Mouse (Mus musculus) kidney, postnatal 25 days (tissue): ENCODE results near the gene A230050P20Rik.
A peak's percentile ranks its signal among the peaks of the same experiment; 100 is the strongest.

Experiments
- DNase-seq, 2 experiments: peaks; one replicate each; pipeline ENCODE4 v3.0.0; 2021; ENCODE audit warnings: mixed read lengths in 2 of 2

The A230050P20Rik gene

GRCm38 (mm10) chr9:20875021-20875790 lies 6.8 kb downstream of the A230050P20Rik start:
- no peak for DNase-seq

DNA sequence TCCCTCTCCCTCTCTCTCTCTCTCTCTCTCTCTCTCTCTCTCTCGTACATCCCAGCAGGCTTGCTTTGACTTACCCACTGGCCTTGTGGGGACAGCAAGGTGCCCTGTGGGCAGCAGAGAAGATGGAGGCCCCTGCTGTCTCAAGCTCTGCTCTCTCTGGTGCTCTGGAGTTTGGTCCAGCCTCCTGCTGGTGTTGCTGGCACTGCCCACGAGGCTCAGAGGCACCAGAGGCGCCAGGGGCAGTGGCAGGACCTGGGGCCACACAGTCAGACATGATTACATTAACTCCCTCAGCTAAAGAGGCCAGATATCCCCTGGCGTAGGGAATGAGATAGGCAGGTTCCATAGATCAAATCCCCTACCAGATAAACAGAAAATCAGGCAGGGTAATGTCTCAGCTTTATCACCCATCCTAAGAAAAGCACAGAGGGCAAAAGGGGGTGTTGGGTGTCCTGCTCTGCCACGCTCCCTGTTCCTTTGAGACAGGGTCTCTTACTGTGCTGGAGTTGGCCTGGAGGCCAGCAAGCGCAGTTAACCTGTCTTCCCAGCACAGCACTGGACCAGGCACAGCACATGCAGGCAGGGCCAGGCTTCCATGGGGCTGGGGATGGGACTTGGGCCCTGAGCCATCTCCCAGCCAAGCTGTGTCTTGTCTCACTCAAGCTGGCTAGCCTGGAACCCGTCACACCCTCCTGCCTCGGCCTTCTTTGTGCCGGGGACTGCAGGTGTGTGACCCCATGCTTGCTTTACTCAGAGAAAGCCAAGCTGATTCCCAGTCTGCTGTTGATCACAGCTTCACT lies 8.1 kb downstream of the A230050P20Rik start:
- no peak for DNase-seq

- DNase-seq: no peak
These were observed 8.9 kb downstream of the A230050P20Rik start for GRCm38 (mm10) chr9:20877118-20878040.

- DNase-seq: peak; percentile 100
These were observed 9.7 kb downstream of the A230050P20Rik start for GRCm38 (mm10) chr9:20878041-20878709.

GRCm38 (mm10) chr9:20878710-20879065 lies 10.2 kb downstream of the A230050P20Rik start:
- DNase-seq: peak; percentile 37 to 44

GRCm38 (mm10) chr9:20879097-20879792 lies 10.8 kb downstream of the A230050P20Rik start, which contains the start of gene Angptl6:
Gene Angptl6 (minus strand): TSS chr9:20879727.
- peak in 1 of 2 experiments; percentile 53 for DNase-seq

GRCm38 (mm10) chr9:20886563-20886962 lies 18.1 kb downstream of the A230050P20Rik start:
- no peak for DNase-seq

GRCm38 (mm10) chr9:20887191-20887590 lies 18.7 kb downstream of the A230050P20Rik start:
- DNase-seq: no peak

DNA sequence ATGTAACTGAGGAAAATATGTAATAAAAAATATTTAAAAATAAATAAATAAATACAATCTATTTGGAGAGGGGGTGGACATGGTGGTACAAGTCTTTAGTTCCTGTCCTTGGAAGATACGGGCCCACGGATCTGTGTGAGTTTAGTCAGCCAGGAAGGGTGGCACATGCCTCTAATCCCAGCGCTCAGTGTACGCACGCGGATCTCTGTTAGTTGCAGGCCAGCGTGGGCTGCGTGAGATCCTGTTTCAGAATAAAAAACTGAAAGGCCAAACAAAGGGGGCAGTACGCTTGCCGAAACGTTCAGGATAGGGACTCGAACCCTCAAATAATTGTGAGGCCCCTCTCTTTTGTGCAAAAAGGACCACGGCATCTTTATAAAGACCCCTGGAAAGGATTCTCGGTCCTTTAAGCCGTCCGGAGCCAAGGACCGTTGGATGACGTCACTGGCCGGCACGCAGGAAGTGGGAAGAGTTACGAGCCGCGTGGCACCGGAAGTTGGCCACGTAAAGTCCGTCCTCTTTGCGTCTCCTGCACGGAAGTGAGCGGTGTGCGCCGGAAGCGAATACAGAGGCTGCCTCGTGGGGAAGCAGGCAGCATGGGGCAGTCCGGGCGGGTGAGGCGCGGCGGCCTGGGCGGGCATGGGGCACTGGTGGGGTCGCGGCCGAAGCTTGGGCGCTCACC lies 19.4 kb downstream of the A230050P20Rik start, which contains the start of gene Ppan:
Gene Ppan, plus strand, starts transcription at position 472 of the 682 bp plus-strand sequence.
- DNase-seq: peak; percentile 97 to 98

DNA sequence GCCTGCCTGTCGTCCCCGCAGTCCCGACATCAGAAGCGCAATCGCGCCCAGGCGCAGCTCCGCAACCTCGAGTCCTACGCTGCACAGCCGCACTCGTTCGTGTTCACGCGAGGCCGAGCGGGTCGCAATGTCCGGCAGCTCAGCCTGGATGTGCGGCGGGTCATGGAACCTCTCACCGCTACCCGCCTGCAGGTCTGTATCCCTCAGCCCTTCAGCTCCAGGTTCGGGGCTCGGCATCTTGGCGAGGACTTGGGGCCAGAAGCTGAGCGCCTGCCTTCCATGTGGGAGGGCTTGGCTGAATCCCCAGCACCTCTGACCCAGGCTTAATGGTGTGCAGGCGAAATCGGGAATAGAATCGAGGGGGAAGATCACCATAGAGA lies 19.9 kb downstream of the A230050P20Rik start:
- no peak for DNase-seq

GRCm38 (mm10) chr9:20889185-20890141 lies 21.0 kb downstream of the A230050P20Rik start:
- peak in 1 of 2 experiments; percentile 43 for DNase-seq

GRCm38 (mm10) chr9:20890411-20890810 lies 22.0 kb downstream of the A230050P20Rik start:
- DNase-seq: no peak

DNA sequence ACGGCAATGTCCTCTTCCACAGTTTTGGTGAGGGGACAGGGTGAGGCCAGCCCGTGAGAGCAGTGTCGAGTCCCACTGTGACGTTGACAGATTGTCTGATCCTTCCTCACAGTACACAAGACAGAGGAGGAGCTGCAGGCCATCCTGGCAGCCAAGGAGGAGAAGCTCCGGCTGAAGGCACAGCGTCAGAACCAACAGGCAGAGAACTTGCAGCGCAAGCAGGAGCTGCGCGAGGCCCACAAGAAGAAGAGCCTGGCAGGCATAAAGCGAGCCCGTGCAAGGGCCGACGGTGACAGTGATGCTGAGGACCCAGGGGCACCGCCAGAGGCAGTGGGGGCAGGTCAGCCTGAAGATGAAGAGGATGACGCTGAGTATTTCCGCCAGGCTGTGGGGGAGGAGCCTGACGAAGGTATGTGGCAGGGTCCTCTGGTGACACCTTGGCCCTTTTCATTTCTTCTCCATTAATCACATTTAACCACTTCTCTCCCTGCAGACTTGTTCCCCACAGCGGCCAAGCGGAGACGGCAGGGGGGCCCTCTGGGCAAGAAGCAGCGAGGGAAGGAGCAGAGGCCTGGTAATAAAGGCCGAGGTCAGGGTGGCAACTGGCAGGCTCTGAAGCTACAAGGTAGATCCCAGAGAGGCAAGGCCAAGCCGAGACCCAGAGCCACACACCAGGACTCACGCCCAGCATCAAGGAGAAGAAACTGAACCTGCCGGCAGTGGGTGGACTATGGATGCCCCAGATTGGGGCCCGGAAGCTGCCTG lies 23.1 kb downstream of the A230050P20Rik start:
- DNase-seq: peak in 1 of 2 experiments; percentile 48

DNA sequence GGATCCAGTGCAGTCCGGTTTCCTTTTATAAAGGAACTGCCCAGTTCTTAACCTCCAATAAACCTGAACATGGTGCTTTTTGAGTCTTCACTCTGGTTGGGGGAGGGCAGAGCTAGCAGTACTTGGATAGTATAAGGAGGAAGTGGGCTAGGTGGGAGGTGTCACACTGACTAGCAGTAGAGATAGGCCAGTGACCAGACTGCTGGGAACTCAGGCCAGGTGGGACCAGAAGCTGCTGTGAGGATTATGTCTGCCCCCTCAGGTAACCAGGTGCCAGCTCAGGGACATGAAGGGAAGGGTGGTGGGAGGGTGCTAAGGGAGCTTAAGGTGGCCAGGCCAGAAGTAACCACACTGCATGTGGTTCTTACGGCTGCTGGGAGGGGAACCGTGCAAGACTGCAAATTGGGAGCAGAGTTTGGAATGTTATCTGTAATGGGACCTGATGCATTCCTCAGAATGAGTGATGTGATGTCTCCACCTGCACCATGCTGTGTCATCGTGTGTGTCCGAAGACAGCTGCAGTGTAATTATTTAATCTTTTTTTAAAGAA lies 23.7 kb downstream of the A230050P20Rik start:
- no peak for DNase-seq

GRCm38 (mm10) chr9:20893069-20893468 lies 24.6 kb downstream of the A230050P20Rik start:
- DNase-seq: no peak

GRCm38 (mm10) chr9:20893590-20894343 lies 25.3 kb downstream of the A230050P20Rik start:
- no peak for DNase-seq

- no peak for DNase-seq
These were observed 26.2 kb downstream of the A230050P20Rik start for GRCm38 (mm10) chr9:20894629-20895028.

- no peak for DNase-seq
These were observed 26.9 kb downstream of the A230050P20Rik start for GRCm38 (mm10) chr9:20895382-20895781.
